Mouse (Mus musculus) kidney, postnatal 0 days (tissue): ENCODE measurements at regions not wholly inside any gene's neighbourhood (a gene's known extent, or its start where the extent isn't known, plus 50 kb on each side); places are given as distances from the start of the nearest gene placed in this dataset.

Experiments used
- ATAC-seq: fragments of 200-750 bp; cut with Nextera tagmentation; replicated peaks from 2 replicates; pipeline ENCODE4 v1.8.0; 2017; ENCODE audit warnings: low read depth, moderate number of reproducible peaks, moderate TSS enrichment, moderate library complexity; ENCODE audit not compliant: low FRiP score
- DNase-seq: peaks from one replicate; pipeline ENCODE4 v3.0.0-alpha.2; 2016; ENCODE audit warnings: low spot score
- H3K27ac ChIP-seq: fragments of 300-500 bp; sonication (generic); 2 replicates; pipeline ENCODE4 v1.5.1; 2014; ENCODE audit warnings: mild to moderate bottlenecking
- H3K27me3 ChIP-seq: fragments of 300-500 bp; sonication (generic); 2 replicates; pipeline ENCODE4 v1.6.1; 2014; ENCODE audit warnings: low read length, mixed read lengths; ENCODE audit not compliant: insufficient read depth
- H3K36me3 ChIP-seq: fragments of 300-500 bp; sonication (generic); 2 replicates; pipeline ENCODE4 v1.6.1; 2014; ENCODE audit warnings: low read length, mixed read lengths; ENCODE audit not compliant: insufficient read depth
- H3K4me1 ChIP-seq: fragments of 300-500 bp; sonication (generic); replicated peaks from 2 replicates; pipeline ENCODE4 v1.6.1; 2014; ENCODE audit warnings: antibody characterized with exemption, low read length, mixed read lengths; ENCODE audit not compliant: insufficient read depth
- H3K4me2 ChIP-seq: fragments of 300-500 bp; sonication (generic); 2 replicates; pipeline ENCODE4 v1.6.1; 2014; ENCODE audit warnings: mild to moderate bottlenecking, low read length, moderate library complexity, mixed read lengths
- H3K4me3 ChIP-seq: fragments of 300-500 bp; sonication (generic); replicated peaks from 2 replicates; pipeline ENCODE4 v1.5.1; 2014; ENCODE audit warnings: low read depth, low read length
- H3K9ac ChIP-seq: fragments of 300-500 bp; sonication (generic); 2 replicates; pipeline ENCODE4 v1.6.1; 2014; ENCODE audit warnings: low read depth, low read length
- H3K9me3 ChIP-seq: fragments of 300-500 bp; sonication (generic); replicated peaks from 2 replicates; pipeline ENCODE4 v1.6.1; 2016; ENCODE audit warnings: low read length, inconsistent platforms, mixed read lengths
- CTCF ChIP-seq: IDR thresholded peaks from 2 replicates; pipeline ENCODE4 v1.5.1; 2016; ENCODE audit warnings: antibody characterized with exemption, low read depth, mild to moderate bottlenecking, moderate library complexity
- WGBS: fragments of 180-500 bp; shearing (Covaris S2); extraction: QIAGEN DNeasy Blood & Tissue Kit; methylation state at CpG from one replicate; pipeline ENCODE4 v1.1.7; 2014; 5-methylcytosine and 5-hydroxymethylcytosine counted together

GRCm38 (mm10) chr9:61101741-61102450 is 270.3 kb upstream of the Tle3 start:
- no peak for TF ChIP-seq CTCF
- 86% methylated on average over 7 of the region's 7 CpGs for WGBS
- H3K9me3 ChIP-seq = no peaks in the 10 kb centered on the region
- no peak overlapping the region for H3K9ac ChIP-seq
- ATAC-seq (no peak), DNase-seq (no peak)
- H3K4me2 ChIP-seq = no peak overlapping the region
- no peaks in the 10 kb centered on the region for H3K4me1 ChIP-seq
- no peaks in the 10 kb centered on the region for H3K36me3 ChIP-seq
- H3K4me3 ChIP-seq = no peak overlapping the region
- H3K27me3 ChIP-seq = peaks cover 2% of the 10 kb centered on the region; the same call in 1 of the 2 replicates
- H3K27ac ChIP-seq = no peak overlapping the region

DNA sequence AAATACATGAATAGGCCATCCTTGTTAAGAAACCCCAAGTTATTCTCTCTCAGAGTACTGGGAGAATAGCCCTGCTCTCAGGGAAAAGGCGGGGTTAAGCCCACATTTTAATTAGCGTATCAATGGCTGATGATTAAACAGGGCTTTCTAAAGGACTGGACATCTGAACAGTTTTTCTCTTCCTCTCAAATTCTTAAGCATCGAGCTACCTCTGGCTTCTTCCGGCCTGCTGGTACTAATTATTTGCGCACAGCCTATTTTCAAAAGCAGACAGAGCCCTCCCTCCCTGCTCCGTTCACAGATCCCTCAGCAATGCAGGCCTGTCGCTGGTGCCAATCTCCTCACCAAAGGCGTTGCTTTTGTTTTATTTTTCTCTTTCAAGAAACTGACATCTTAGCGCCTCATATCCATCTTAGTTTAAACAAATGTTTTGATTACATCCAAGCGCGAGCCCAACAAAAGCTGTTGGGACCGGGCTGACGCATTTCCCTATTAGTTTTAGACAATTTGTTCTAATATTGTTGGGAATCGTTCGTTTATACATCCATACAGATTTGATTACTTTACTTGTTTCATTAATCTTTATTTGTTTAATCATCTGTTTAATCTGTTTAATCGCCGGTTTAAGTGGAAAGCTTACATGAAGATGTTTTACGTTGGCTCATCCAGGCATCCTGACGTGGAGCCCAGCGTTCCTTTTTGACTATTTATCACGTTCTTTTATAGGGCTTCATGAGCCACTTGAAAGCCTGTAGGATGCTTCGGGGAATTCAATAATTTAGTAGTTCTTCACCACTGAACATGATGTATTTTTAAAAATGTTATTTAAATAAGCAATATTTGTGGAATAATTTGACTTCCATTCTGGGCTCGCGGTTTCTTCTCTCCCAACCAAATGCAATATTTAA is 269.5 kb upstream of the Tle3 start:
- H3K4me3 ChIP-seq = no peak overlapping the region
- H3K9ac ChIP-seq = no peak overlapping the region
- DNase-seq = no peak
- H3K27ac ChIP-seq = no peak overlapping the region
- H3K27me3 ChIP-seq = no peaks in the 10 kb centered on the region
- H3K36me3 ChIP-seq = no peaks in the 10 kb centered on the region
- no peak overlapping the region for H3K4me2 ChIP-seq
- TF ChIP-seq CTCF = no peak
- no peak for ATAC-seq
- no peaks in the 10 kb centered on the region for H3K9me3 ChIP-seq
- 52% methylated on average over 24 of the region's 24 CpGs for WGBS
- no peaks in the 10 kb centered on the region for H3K4me1 ChIP-seq

DNA sequence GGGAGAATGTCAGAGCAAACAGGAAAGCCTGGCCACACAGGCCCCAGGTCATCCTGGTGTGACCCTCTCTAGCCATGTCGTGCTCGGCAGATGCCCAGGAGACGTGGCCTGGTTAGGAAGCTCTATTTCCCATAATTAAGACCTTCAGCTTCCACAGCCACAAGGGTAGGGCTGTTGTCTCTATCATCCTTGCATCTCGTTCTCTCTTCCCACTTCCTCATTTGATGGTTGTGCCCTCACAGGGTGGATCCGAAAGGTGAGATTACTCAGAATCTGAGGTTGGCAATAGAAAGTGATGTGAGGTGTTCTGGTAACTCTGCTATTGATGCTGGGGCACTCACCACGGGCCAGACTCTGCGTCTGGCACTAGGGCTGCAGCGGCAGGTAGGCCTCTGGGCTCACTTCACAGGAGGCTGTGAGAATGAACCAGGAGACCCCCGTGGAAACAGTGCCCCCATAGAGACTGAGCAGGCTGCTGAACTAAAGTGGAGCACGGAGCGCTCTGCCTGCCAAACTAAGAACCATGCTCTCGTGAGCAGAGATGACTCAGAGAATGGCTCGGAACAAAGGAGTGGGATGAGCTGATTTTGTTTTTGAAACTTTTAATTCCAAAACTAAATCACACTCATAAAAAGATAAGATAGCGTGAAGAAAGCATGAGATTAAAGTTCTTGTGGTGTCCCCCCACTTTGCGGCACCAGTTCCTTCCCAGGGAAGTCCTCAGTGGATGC is 266.5 kb upstream of the Tle3 start:
- no peaks in the 10 kb centered on the region for H3K36me3 ChIP-seq
- WGBS = 83% methylated on average over 15 of the region's 15 CpGs
- H3K9ac ChIP-seq = no peak overlapping the region
- ATAC-seq (no peak), DNase-seq (no peak)
- no peaks in the 10 kb centered on the region for H3K9me3 ChIP-seq
- no peaks in the 10 kb centered on the region for H3K4me1 ChIP-seq
- H3K27ac ChIP-seq = no peak overlapping the region
- no peak overlapping the region for H3K4me2 ChIP-seq
- TF ChIP-seq CTCF = no peak
- H3K27me3 ChIP-seq = peaks cover under 1% of the 10 kb centered on the region; the same call in 1 of the 2 replicates
- H3K4me3 ChIP-seq = no peak overlapping the region

DNA sequence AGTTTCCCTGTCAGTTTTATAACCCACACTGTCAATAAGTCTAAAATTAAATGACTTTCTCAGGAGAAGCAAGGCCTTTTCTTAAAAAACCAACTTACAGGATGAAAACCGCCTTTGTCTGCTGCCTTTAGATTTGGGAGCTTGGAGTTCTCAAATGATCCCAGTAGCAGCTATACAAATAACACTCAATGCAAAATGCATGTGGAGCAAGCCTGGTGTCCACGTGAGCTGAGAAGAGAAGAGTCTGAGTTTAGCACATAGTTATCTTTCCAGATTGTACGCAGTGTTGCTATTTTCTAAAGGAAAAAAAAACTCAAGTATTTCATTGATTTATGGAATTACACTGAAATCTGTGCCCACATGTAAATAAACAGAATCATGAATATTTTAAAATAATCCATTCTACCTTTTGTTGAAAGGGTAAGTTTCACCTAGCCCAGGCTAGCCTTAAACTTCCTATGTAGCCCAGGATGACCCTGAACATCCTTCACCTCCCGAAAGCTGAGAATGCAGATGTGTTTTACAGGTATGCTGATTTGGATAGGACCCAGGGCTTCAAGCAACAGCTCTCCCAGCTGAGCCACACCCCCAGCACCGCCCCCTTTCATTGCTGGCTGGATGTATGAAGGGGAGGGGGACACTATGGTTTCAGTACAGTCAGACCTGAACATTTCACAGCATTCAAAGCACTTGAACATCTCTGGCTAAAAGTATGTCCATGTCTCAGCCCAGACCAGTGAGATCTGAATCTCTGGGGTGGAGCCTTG is 262.5 kb upstream of the Tle3 start:
- Histone ChIP-seq H3K4me1 (no peaks in the 10 kb centered on the region), H3K36me3 (no peaks in the 10 kb centered on the region), H3K9me3 (no peaks in the 10 kb centered on the region), H3K27me3 (peaks cover 4% of the 10 kb centered on the region; the same call in 1 of the 2 replicates), H3K9ac (no peak overlapping the region), H3K4me3 (no peak overlapping the region), H3K4me2 (no peak overlapping the region), H3K27ac (no peak overlapping the region)
- ATAC-seq (no peak), DNase-seq (no peak)
- 84% methylated on average over 5 of the region's 5 CpGs for WGBS
- no peak for TF ChIP-seq CTCF

- no peaks in the 10 kb centered on the region for H3K36me3 ChIP-seq
- no peaks in the 10 kb centered on the region for H3K4me1 ChIP-seq
- no peak for TF ChIP-seq CTCF
- WGBS = 49% methylated on average over 7 of the region's 7 CpGs
- no peak for ATAC-seq
- no peaks in the 10 kb centered on the region for H3K9me3 ChIP-seq
- no peak overlapping the region for H3K9ac ChIP-seq
- no peak overlapping the region for H3K4me2 ChIP-seq
- peaks cover 4% of the 10 kb centered on the region; the same call in 1 of the 2 replicates for H3K27me3 ChIP-seq
- no peak for DNase-seq
- no peak overlapping the region for H3K4me3 ChIP-seq
- no peak overlapping the region for H3K27ac ChIP-seq
Observed at GRCm38 (mm10) chr9:61111206-61111605, 261.0 kb upstream of the Tle3 start.
